Mouse (Mus musculus) bone marrow macrophage, adult 2 months (primary cell): ENCODE data around the gene Dll4. TPM values are rescaled to one million over a fixed set of nuclear protein-coding genes. Genes with fewer than 3 reads are reported as not detected.
A peak's percentile ranks its signal among the peaks of the same experiment; 100 is the strongest.

ENCODE experiments used
- H3K27ac ChIP-seq: 2 replicates; pipeline ENCODE4 v1.5.1; 2012; ENCODE audit warnings: low read depth, low read length; ENCODE audit not compliant: insufficient read depth
- H3K4me1 ChIP-seq: 2 replicates; pipeline ENCODE4 v1.6.1; 2012; ENCODE audit warnings: low read length; ENCODE audit not compliant: control insufficient read depth, insufficient read depth
- H3K4me3 ChIP-seq: 2 replicates; pipeline ENCODE4 v1.5.1; 2012; ENCODE audit warnings: mild to moderate bottlenecking, low read length, moderate library complexity; ENCODE audit not compliant: insufficient read depth
- CTCF ChIP-seq: IDR thresholded peaks from 2 replicates; pipeline ENCODE4 v1.5.1; 2012; ENCODE audit warnings: low read depth, mild to moderate bottlenecking, low read length, moderate library complexity
- POLR2A ChIP-seq: IDR thresholded peaks from 2 replicates; pipeline ENCODE4 v1.6.1; 2012; ENCODE audit warnings: mild to moderate bottlenecking, low read depth, low read length, borderline replicate concordance
- polyA plus RNA-seq: library from polyadenylated mRNA; stranded (reverse); fragments of >200 nt; gene quantifications from 2 replicates; pipeline ENCODE4 v1.2.4, GENCODE M21; 2012; ENCODE audit not compliant: missing spikeins, insufficient read depth, insufficient read length

Gene Dll4
- polyA plus RNA-seq, 1 experiment = not detected

DNA sequence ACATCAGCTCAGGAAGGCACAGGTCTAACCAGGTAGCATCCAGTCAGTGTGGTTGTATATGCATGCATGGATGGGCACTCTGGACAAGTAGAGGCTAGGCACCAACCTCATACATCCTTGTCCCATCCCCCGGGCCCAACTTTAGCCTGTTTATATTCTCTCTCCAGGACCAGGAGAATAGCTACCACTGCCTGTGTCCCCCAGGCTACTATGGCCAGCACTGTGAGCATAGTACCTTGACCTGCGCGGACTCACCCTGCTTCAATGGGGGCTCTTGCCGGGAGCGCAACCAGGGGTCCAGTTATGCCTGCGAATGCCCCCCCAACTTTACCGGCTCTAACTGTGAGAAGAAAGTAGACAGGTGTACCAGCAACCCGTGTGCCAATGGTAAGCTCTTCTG is 5.2 kb downstream of the Dll4 start:
- TF ChIP-seq POLR2A = no peak
- TF ChIP-seq CTCF = no peak

DNA sequence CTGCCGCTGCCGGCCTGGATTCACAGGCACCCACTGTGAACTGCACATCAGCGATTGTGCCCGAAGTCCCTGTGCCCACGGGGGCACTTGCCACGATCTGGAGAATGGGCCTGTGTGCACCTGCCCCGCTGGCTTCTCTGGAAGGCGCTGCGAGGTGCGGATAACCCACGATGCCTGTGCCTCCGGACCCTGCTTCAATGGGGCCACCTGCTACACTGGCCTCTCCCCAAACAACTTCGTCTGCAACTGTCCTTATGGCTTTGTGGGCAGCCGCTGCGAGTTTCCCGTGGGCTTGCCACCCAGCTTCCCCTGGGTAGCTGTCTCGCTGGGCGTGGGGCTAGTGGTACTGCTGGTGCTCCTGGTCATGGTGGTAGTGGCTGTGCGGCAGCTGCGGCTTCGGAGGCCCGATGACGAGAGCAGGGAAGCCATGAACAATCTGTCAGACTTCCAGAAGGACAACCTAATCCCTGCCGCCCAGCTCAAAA is 6.6 kb downstream of the Dll4 start:
- Histone ChIP-seq H3K4me3 (no peak overlapping the region), H3K4me1 (peaks cover 19% of the 10 kb centered on the region), H3K27ac (no peak overlapping the region)
- TF ChIP-seq POLR2A (no peak), CTCF (no peak)

More for the DNA sequence above, 5.2 kb downstream of the Dll4 start:
- H3K4me1 ChIP-seq = peaks cover 7% of the 10 kb centered on the region
- H3K4me3 ChIP-seq = no peak overlapping the region
- H3K27ac ChIP-seq = no peak overlapping the region

DNA sequence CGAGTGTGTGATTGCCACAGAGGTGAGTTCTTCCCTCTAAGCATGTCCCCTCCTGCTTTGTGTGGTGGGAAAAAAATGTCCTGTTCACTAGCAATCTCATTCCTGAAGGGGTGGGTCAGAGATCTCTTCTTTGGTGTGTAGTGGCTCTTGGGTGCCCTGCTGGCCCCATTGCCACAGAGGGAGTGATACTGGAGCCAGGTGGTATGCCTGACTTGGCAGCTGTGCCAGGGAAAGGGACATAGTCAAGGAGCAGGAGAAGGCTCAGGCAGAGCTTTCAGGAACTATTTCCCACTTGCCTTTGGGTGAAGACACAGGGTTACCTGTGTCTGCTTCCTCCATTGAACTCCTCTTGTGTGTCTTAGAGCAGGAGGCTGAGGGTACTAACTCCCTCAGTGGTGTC is 8.6 kb downstream of the Dll4 start:
- no peak for TF ChIP-seq POLR2A
- TF ChIP-seq CTCF = no peak
- H3K4me3 ChIP-seq = no peak overlapping the region
- H3K27ac ChIP-seq = no peak overlapping the region
- peaks cover 24% of the 10 kb centered on the region for H3K4me1 ChIP-seq

DNA sequence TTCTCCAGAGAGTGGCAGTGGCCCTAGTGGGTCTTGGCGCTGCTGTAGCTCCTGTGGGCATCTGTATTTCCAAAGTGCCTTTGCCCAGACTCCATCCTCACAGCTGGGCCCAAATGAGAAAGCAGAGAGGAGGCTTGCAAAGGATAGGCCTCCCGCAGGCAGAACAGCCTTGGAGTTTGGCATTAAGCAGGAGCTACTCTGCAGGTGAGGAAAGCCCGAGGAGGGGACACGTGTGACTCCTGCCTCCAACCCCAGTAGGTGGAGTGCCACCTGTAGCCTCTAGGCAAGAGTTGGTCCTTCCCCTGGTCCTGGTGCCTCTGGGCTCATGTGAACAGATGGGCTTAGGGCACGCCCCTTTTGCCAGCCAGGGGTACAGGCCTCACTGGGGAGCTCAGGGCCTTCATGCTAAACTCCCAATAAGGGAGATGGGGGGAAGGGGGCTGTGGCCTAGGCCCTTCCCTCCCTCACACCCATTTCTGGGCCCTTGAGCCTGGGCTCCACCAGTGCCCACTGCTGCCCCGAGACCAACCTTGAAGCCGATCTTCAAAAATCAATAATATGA is 9.5 kb downstream of the Dll4 start:
- Histone ChIP-seq H3K27ac (no peak overlapping the region), H3K4me3 (no peak overlapping the region), H3K4me1 (peaks cover 24% of the 10 kb centered on the region)
- TF ChIP-seq POLR2A (no peak), CTCF (no peak)

DNA sequence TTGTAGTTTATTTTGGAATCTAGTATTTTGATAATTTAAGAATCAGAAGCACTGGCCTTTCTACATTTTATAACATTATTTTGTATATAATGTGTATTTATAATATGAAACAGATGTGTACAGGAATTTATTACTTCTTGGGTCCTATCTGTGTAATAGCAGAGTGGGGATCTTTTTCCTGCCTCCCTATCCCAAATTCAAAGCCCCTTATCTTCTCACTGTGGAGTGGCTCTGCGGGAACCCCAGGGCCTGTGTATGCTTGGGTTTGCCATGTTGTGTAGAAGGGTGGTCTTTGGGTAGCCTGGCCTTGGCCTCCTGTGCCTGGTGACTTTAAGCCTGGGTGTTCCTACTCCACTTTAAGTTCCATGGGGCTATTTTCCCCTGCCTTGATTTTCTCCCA is 10.0 kb downstream of the Dll4 start:
- H3K4me1 ChIP-seq = peaks cover 24% of the 10 kb centered on the region
- TF ChIP-seq CTCF (no peak), POLR2A (no peak)
- no peak overlapping the region for H3K4me3 ChIP-seq
- H3K27ac ChIP-seq = peak overlapping the region; percentile 48; the same call in 1 of the 2 replicates

DNA sequence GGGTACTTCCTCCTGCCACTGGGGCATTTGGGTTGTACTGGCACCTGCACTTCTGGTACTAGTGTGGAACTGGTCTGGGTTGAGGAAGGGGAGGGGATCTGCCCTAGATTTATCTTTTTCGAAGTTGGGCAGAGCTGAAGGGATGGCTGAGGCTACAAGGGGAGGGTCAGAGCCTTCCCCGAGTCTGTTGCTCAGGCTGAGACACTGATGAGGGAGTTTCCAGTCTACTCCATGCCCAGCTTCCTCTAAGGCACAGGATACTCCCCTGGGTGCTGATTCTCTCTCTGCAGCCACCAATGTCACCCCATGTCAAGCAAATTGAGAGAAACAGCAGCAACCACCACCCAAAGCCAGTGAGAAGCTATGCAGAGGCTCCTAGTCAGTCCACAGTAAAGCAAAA is 10.4 kb downstream of the Dll4 start:
- Histone ChIP-seq H3K27ac (peak overlapping the region; percentile 48), H3K4me3 (peak overlapping the region; percentile 6; the same call in 1 of the 2 replicates), H3K4me1 (peaks cover 24% of the 10 kb centered on the region)
- TF ChIP-seq CTCF = no peak
- no peak for TF ChIP-seq POLR2A

DNA sequence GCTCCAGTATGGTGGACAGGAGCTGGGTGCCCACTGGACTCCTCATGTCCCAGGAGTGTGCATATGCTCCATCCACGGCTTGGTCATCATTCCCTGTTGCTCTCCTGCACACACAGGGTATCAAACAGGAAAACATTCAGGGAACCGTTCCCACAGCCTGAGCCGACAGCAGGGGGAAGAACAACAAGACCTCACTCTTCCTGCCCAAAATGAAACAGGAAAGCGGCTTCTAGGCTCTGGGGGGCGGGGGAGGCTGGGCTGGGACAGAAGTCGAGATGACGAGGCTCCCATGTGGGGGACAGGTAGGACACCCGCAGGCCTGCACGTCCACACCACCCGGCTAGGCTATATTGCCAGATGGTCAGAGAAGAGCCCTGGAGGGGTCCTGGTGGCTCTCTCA is 10.9 kb downstream of the Dll4 start:
- Histone ChIP-seq H3K4me1 (peaks cover 24% of the 10 kb centered on the region), H3K27ac (peak overlapping the region; percentile 48), H3K4me3 (no peak overlapping the region)
- TF ChIP-seq POLR2A = no peak
- no peak for TF ChIP-seq CTCF

DNA sequence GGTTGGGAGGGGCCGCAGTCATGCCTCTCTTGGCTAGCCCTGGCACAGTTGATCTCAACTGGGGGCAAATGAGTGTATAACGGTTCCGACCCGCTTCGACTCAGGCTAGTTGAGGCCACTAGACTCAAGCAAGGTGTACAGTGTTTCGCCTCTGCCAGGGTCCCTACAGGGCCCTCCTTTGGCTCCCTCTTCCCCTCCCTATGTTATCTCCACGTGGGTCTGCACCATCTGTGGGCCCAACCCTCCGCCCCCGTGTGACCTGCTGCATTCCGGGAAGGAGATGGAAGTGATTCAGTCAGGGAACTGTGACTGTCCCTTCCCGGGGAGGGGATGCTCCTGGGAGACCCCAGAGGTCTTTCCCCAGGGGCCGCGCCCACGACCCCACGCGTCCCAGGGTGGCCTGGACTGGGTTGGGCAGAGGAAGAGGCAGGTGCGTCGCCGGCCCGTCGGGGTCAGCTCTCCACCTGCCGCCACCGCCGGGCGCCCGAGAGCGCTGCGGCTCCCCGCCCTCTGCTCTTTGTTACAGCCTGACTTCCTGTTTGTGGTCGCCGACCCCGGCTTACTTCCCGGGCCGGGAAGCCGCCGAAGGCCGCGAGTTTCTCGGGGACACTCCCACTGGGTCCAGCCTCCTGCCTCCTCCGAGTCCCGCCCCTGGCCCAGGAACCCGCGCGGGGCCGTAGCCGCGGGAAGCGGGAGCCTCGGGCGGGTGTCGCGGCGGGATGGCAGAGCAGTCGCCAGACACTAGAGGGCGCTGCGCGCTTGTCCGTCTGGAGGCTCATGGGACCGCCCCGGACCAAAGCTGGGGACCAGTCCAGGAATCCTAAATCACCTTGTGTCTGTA is 12.1 kb downstream of the Dll4 start:
- no peak overlapping the region; the same call in 1 of the 2 replicates for H3K27ac ChIP-seq
- peaks cover 24% of the 10 kb centered on the region for H3K4me1 ChIP-seq
- H3K4me3 ChIP-seq = peak overlapping the region; percentile 40
- TF ChIP-seq POLR2A (no peak), CTCF (peak; percentile 74)

DNA sequence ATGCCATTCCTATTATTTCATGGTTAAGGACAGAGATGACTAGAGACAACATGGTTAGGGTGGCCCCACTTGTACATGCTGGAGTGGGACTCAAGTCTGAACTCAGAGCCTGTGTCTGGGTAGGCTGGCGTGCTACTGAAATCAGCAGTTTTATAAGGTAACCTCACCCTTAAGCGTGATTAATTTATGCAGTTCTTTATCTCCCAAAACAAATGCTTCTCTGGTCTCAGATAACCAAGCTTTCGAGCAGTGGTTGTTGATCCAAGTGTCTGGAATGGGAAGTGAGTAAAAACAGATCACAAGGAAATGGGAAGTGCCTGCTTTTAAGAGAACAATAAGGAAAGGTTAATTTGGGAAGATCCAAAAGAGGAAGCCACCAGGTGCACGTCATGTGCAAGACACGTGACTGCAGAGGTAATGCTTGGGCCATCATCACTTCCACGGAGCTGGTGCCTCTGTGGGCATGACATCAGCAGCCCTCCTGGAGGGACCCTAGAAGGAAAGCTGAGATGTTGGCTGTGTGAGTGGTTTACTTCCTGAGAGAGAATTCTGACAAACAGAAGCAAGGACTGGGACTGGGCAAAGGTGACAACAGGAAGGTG is 19.1 kb downstream of the Dll4 start:
- TF ChIP-seq POLR2A (no peak), CTCF (no peak)
- H3K4me3 ChIP-seq = no peak overlapping the region
- H3K4me1 ChIP-seq = peaks cover 6% of the 10 kb centered on the region
- no peak overlapping the region for H3K27ac ChIP-seq
